ENCODE assay signal across 22 mouse cellular contexts in genomic region chr5:64023324-64023650, GRCm38 (mm10). TPM values are rescaled to one million over a fixed set of nuclear protein-coding genes. Genes with fewer than 3 reads are reported as not detected.
DNase-seq lines count a peak whose midpoint lies in the region; ATAC-seq and TF ChIP-seq lines count a peak whose summit lies in the region.
"Had no signal": no experiment of that assay in that cellular context is flagged by ENCODE, and none has a peak within 500 bp of the region (broad histone marks: within the 10 kb centered on the region; RNA-seq: fewer than 3 reads in every experiment).

No protein-coding gene starts in this region.

- no peak overlapping the region for H3K4me3 ChIP-seq in left cerebral cortex, adult 2 months
- H3K4me3 ChIP-seq: erythroblast, embryonic 14.5 days; intestine, embryonic 15.5 days; limb, embryonic 12.5 days; liver, embryonic 15.5 days; megakaryocyte, embryonic 14.5 days; midbrain, embryonic 12.5 days had no signal

- H3K27ac ChIP-seq in left cerebral cortex, adult 2 months: peak overlapping the region; percentile 75
- H3K27ac ChIP-seq: intestine, embryonic 15.5 days; limb, embryonic 12.5 days; liver, embryonic 15.5 days; midbrain, embryonic 12.5 days had no signal

- TF ChIP-seq CTCF in left cerebral cortex, adult 2 months (IDR thresholded peaks at IDR 0.05): no peak

- intact Hi-C loops in left cerebral cortex, adult 2 months (cut with DNase I): no loop called here

- peak; percentile 53 for ATAC-seq in cerebellum, adult (ENCODE audit: insufficient number of reproducible peaks, low FRiP score, low TSS enrichment)
- peak; percentile 58 for ATAC-seq in frontal cortex, adult (ENCODE audit: low TSS enrichment)
- ATAC-seq in common myeloid progenitor, adult 5-6 weeks (replicated peaks; ENCODE audit: low read depth, poor library complexity, severe bottlenecking): 0 out of 2 replicates have a peak, but pooled peaks have one; percentile 15
- ATAC-seq: activated CD4-positive, CD25-positive, alpha-beta regulatory T cell, adult 4 months; intestine, embryonic 15.5 days had no signal

- DNase-seq in cerebellum, adult 8-10 months: no peak
- no peak for DNase-seq in frontal cortex, postnatal 36 days (ENCODE audit: low spot score in 2 of 2)
- no peak for DNase-seq in left cerebral cortex, adult 2 months (ENCODE audit: extremely low spot score in 1 of 2, low spot score in 2 of 2)
- DNase-seq in left cerebral cortex, adult 18-20 months (ENCODE audit: low spot score in 2 of 2): no peak
- no peak for DNase-seq in neural tube, embryonic 10.5 days (ENCODE audit: extremely low spot score, low spot score)
- DNase-seq: gastrocnemius, postnatal 36 days; heart, postnatal 14 days; kidney, adult 2 months; kidney, postnatal 36 days; lung, postnatal 36 days; thymus, adult 2 months; thymus, postnatal 36 days had no signal

RNA-seq across cellular contexts. Expression of gene Rell1, which starts 54.6 kb away (rescaled TPM):
- 10 to 100 TPM; 10.9 to 11.3 TPM for total RNA-seq in left cerebral cortex, adult 2 months (2021)
- 10 to 100 TPM; 12.5 to 13.0 TPM for total RNA-seq in left cerebral cortex, adult 18-20 months (2021)
- total RNA-seq in common myeloid progenitor, adult 5-6 weeks (2017): 11.5 and 14.1 TPM in 2 replicates
